Mouse (Mus musculus): ENCODE data around the gene Abcf2.
"Not testable (repeated sequence)": the region's sequence is repeated elsewhere in the genome, so short reads cannot be mapped to it uniquely, and the experiment has no call there.

The Abcf2 gene

DNA sequence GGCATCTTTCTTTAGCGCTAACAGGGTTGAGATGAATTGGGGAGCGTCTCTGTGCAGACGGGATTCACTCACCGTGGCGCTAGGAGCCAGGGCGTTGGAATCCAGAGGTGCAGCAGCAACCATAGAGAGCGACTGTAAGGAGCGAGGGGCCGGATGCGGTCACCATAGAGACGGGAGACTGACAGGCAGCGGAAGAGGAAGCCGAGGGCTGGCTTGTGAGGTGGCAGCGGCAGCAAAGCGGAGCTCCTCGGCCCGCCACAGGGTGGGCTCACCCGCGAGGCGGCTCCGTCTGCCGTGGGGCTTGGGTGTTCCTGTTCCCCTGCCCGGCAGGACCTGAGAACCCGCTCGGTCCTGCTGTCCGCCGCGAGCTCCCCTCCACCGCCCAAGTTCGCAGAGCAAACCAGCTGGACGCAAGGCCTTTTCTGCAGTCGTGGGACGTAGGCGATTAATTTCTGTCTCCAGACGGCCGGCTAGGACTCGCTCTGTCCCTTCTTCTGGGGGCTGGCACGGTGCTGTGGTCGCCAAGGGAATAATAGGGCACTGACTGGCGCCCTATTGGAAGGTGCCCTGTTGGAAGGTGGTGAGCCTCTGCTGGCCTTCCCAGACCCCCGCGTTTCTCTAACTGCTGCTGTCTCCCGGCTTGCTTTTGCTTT is 9.4 kb upstream of the Abcf2 start, which contains the start of gene Chpf2:
Gene Chpf2, plus strand, starts transcription at position 195 of the 653 bp plus-strand sequence.
- peak; percentile 74 for DNase-seq (ENCODE audit: low read depth, low spot score)

DNA sequence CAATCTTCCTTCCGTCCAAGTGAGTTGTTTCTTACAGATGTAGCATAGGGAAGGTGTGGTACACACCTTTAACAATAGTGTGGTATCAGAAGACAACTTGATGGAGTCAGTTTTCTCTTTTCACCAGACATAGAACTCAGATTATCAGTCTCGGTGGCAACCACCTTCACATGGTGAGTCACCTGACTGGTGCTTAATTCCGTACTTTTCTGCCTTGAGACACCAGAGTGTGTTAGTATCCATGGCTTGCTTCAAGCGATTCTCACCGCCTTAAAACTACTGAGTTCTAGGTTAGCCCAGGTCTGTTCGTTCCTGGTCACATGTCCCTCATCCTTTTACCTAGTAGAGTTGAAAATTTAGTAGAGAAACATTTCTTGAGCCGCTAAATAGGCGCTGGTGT is 8.8 kb upstream of the Abcf2 start:
- DNase-seq (ENCODE audit: low read depth, low spot score) = no peak

DNA sequence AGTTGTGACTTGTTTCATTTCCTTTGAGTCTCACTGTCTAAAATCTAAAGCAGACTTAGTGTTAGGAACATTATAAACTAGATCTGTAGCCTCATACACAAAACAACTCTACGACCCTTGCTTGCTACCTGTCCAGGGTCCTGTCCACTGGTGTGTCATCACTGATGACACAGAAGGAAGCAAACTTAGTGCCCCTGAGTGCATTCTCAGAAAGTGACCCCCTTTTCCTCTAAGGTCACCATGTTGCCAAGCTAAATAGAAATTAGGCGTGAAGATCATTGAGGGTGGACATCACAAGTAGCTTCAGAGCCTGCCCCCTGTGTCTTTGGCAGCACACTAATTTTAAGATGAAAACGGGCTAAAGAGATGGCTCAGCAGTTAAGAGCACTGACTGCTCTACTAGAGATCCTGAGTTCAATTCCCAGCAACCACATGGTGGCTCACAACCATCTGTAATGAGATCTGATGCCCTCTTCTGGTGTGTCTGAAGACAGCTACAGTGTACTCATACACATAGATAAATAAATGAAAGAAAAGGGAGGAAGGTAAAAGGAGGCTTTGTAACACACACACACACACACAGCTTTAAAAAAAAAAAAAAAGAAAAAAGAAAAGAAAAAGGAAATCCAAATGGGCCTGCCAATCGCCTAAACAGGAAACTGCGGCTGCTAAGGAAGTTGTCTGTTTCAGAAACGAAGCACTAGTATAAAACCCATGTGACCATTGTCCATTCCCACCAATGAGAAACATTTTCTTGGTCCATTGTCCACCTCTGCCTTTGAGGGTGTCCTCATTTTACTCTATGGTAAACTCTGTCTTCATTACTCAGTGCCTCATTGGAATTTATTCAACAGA is 1.1 kb upstream of the Abcf2 start:
- DNase-seq (ENCODE audit: low read depth, low spot score) = no peak

DNA sequence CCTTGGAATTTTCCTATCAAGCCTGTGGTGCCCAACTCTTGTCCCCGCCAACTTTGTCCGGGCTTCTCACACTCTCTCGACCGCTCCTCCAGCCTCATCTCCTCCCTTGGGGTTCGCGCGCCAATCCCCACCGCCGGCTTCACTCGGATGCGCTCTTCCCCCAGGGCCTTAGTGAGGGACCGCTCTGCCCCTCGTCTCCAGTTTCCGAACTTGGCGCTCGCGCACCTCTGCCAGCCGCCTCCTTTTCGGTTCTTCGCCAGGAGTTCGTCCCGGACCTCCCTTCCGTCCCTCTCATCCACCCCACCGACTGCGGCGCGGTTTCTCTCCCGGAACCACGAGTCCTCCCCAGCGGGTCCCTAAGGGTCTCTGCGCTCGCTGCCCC is 475 bp downstream of the Abcf2 start:
- no peak for DNase-seq (ENCODE audit: low read depth, low spot score)

DNA sequence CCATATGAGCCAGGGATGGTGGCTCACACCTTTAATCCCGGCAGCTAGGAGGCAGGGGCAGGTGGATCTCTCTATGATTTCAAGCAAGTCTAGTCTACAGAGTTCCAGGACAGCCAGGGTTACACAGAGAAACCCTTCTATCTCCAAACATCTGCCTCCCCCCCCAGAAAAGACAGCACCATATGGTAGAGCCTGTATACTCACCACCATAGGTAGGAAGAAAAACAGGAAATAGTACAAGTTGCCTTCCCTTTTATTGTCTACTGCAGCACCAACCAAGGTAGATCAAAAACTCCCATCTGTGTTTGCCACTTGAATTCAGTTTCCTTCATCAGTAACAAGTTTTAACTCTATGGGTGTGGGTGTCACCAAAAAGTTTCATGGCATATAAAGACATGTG is 1.3 kb downstream of the Abcf2 start:
- DNase-seq (ENCODE audit: low read depth, low spot score) = no peak

DNA sequence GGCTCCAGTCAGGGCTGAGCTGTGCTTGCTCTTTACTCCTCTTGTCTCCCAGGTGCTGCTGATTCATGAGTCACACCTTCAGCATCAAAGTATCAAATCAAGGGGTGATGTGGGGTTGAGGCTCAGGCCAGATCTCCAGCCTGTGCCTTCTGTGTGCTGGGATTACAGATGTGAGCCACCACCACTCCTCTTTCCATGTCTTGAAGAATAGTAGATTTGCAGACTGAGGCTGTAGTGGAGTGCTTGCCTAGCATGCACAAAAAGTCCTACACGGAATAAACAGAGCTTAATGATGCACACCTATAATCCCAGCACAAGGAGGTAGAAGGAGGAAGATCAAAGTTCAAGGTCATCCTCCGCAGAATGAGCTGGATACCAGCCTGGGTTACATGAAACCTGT is 20.6 kb downstream of the Abcf2 start, which contains the start of gene 4931409K22Rik:
Gene 4931409K22Rik, minus strand, starts transcription at position 101 of the 400 bp plus-strand sequence.
- no peak for DNase-seq (ENCODE audit: low read depth, low spot score)

DNA sequence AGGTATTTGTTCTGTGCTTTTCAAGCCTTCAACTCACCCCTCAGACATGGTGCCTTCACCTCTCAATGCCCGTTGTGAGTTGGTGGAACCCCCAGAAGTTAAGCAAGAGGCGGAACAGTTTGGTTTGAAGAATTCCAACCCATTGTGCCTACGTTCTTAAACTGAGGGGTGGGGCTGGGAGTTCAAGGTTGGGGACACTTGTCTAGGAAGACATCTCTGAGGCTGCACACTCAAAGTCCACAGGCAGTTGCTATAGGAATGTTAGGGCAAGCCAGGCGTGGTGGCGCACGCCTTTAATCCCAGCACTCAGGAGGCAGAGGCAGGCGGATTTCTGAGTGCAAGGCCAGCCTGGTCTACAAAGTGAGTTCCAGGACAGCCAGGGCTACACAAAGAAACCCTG is 21.9 kb downstream of the Abcf2 start:
- DNase-seq (ENCODE audit: low read depth, low spot score) = not testable (repeated sequence)

DNA sequence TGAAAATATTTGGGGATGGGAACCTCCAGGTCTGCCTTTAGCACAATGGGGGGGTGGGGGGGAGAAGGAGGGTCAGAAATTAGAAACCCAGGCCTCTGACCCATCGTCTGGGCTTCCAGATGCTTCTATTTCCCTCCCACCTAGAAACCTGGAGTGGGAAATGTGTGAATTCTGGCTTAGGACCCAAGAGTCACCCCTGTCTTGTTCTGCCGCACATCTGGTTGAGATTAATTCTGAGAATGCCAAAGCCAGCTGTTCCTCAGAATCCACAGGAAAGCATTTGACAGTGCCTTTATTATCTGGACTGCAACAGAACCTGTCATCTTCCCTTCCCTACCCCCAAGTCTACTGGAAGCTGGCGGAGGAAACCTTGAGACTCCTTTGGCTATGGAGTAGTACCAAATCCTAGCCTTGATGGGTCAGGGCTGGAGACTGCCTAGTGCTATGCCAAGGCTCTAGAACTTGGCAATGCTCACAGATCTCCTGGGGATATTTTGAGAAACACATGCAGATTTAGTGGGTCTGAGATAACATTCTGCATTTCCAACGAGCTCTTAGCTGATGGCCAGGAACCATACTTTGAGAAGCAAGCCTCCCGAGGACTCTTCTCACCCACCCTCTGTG is 23.5 kb downstream of the Abcf2 start:
- DNase-seq (ENCODE audit: low read depth, low spot score) = no peak

DNA sequence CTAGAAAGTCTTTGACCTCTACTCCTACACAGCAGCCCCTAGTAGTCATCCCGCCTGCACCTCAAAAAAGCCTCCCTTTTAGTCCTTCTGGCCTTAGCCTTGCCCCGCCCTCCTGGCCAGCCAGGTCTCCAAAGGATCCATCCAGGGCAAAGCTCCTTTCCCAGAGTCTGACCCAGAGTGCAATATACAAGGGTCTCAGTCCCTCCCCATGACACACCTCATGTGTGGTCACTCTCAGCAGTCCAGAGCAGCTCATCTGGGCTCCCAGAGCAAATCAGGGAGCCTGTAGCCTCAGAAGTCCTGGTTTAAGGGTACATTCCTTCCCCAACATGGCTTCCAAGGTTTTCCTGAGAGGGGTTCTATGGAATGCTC is 26.0 kb downstream of the Abcf2 start:
- no peak for DNase-seq (ENCODE audit: low read depth, low spot score)

DNA sequence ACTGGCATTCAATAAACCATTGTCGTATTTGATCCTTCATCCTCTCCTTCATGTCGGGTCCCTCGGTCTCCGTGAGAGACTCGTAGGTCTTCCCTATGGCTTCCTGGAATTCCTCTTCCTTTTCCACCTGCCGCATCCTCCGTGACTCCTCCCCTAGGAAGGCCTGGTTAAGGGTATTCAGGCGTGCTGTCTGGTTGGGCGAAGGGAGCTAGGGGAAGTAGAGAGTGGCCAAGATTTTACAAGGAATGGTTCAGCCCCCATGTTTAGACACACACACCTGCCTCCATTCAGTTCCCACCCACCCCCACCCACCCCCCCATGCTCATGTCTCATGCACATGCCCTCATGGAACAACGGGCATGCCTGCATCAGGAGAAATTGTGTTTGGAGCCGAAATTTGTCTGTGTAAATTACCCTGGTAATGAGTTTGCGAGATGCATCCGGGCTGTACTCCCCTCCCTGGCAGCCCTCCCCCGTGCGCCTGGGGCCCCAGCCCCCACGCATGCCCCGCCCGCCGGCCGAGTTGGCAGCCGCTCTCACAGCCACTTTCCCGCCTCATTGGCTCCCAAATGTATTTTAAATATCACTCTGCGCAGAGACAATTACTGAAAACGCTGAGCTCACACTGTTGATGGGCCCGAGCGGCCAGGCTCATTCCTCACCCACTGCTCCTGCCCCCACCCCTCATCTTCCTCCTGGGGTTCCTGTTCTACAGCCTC is 26.5 kb downstream of the Abcf2 start:
- no peak for DNase-seq (ENCODE audit: low read depth, low spot score)

DNA sequence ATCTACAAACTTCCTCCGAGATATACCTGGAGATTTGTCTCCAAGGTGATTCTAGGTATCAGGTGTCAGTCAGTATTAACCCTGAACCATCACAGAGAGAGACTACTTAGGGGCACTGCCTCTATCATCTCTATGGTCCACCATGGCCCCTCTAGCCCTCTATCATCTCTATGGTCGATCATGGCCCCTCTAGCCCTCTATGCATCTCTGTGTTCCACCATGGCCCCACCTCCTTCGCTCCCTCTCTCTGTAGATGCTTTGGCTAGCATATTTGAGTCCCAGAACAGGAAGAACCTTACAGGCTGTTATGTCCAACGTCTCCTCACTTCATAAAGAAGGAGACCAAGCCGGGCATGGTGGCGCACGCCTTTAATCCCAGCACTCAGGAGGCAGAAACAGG is 34.6 kb downstream of the Abcf2 start:
- no peak for DNase-seq (ENCODE audit: low read depth, low spot score)

DNA sequence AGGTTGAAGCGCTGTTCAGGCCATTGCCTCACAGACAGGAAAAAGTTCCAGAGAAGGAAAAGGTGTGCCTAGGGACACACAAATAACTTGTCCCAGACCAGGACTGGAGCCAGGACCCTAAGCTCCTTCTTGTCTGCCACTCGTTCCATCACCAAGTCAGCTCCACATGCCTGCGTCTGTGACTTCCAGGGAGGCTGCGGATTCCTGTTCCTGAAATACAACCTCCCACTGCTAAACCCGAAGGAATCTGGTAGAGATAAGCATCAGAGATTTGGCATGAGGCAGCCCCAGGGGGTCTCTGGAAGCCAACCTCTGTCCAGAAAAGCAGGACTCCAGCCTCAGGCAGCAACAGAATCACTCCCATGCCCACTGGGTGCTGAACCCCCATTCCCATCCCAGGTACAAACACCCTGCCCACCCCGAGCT is 36.1 kb downstream of the Abcf2 start:
- no peak for DNase-seq (ENCODE audit: low read depth, low spot score)

DNA sequence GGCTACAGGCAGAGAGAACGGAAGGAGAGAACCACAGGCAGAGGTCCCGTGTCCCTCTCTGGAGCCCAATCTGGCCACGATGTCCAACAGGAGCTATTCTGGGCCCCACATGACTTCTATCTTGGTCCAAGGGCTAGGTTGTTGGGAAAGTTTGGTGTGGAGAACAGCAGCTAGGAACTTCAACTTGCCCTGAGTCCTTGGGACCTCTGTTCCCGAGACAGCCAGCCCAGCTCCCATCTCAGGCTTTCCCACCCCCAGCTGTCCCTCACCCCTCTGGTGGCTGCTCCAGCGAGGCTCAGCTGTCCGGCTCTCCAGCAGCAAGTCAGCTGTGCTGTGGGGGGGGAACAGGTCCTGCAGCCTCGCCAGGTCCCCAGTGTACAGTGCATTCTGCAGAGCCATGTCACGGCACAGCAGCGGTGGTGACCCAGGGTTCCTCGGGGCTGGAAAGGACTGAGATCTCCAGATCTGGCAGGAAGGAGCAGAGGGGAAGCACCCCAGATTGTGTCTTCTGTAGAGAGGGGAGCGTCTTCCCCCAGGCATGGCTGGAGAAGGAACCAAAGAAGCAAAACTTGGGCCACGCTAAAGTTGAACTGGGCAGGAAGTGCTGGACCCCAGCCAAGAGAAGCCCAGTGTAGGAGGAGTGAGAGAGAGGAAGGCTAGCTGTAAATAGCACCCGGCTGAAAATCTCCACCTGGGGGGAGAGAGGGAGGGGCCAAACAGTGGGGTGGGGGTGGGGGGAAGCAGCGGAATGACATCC is 36.7 kb downstream of the Abcf2 start, which contains the start of gene Asb10:
Gene Asb10, minus strand, starts transcription at position 592 of the 757 bp plus-strand sequence.
- no peak for DNase-seq (ENCODE audit: low read depth, low spot score)

DNA sequence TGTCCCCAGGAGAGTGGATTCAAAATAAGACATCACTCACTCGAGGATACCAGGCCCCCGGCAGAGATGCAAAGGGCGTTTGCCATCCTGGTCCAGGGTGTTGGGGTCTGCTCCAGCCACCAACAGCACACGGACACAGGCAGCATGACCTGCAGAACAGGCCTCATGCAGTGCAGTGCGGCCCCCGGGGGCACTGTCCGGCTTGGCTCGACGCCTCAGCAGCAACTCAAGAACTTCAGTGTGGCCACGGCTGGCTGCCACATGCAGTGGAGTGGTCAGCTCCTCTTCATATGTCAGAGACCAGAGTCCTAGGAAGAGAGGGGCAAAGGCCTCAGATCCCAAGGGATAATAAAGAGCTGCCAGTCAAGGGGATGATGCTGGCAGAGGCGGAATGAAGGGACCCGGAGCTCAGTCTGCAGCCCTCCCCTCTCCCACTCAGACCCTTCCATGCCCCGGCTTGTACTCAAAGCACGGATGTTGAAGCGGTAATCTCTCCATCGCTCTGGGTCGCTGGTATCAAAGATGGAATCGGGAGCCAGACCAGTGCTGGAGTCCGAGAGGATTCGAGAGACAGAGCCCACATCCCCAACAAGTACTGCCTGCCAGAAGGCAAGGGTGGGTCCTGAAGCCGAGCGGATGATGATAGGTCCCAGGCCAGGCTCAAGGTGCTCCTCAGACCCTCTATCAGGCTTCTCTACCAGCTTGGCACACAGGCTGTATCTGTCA is 37.5 kb downstream of the Abcf2 start:
- DNase-seq (ENCODE audit: low read depth, low spot score) = no peak

DNA sequence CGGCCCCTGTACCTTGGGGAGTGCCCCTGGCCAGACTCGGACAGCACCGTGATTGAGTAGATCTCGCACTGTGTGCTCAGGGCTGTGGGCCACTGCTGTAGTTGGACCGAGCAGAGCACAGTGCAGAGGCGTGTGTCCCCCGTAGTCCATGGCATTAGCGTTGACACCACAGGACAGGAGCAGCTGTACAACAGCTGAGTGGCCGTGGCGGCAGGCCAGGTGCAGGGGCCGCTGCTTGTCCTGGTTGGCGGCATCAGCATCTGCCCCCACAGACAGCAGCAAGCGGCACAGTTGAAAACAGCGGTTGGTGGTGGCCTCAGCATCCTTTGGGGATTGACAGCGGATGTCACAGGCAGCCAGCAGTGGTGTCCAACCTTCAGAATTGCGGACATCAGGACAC is 39.6 kb downstream of the Abcf2 start:
- no peak for DNase-seq (ENCODE audit: low read depth, low spot score)

DNA sequence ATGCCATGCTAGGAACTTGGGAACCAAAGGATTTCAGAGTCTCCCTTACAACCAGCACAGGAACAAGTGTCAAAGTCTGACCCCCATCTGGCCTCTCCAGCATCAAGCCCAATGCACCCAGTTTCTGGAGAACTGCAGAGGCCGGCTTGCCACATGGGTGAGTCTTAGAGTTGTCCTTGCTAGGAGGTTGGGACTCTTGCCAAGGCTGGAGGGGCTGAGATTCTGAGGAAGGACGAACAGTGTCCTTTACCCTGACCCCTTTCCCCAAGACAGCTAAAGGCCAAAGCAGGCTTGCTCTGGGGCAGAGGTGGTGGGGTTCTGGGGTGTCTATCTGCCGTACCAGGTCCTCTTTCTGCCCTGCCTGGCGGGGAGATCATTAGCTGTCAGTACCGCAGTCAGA is 40.8 kb downstream of the Abcf2 start:
- no peak for DNase-seq (ENCODE audit: low read depth, low spot score)

DNA sequence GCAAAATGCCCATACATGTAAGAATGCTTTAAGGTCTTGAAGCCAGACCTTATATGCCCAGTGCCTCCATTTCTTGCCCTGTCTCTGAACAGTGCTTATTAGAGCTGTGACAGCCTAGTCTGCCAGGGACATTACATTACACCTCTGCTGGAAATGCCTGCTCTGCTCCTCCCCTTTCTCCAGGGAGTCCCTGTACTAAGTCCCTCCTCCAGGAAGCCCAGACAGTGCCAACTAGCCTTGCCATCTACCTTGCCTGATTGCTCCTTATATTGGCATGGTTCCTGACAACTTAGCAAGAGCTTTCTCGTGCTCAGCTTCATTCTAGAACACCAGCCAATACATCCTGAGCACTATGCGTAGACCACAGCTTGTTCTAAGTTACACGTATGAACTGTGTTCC is 41.5 kb downstream of the Abcf2 start:
- no peak for DNase-seq (ENCODE audit: low read depth, low spot score)

DNA sequence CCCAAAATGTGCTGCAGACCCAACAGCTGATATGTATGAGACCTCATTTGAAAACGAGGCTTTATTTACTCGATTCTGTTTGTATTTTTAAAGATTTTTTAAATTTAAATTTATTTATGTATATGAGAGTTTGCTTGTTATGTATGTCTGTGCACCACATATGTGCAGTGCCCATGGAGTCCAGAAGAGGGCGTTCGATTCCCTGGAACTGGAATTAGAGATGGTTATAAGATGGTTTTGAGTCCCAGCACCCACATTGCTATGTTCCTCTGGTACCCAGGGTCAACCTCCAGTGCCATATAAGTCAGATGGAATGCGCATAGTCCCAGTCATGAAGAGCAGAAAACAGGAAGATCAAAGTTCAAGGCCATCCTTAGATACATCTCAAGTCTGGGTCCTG is 43.0 kb downstream of the Abcf2 start:
- no peak for DNase-seq (ENCODE audit: low read depth, low spot score)

DNA sequence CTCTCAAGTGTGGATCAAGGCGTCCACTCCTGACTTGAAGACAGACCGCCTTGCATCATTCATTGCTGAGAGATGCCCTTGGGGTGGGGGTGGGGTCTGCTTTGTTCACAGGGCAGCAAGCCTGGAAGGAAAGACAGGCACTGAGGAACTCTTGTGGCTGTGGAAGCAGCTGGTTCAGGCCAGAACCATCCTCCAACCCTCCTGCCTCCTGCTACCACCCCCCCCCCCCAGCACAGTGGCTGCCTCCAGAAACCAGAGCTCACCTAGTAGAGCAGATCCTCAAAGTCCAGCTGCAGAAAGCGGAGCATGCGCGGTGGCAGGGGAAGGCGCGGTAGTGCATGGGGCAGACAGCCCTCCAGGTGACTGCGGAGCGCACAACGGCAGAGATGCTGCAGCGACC is 43.9 kb downstream of the Abcf2 start:
- no peak for DNase-seq (ENCODE audit: low read depth, low spot score)

DNA sequence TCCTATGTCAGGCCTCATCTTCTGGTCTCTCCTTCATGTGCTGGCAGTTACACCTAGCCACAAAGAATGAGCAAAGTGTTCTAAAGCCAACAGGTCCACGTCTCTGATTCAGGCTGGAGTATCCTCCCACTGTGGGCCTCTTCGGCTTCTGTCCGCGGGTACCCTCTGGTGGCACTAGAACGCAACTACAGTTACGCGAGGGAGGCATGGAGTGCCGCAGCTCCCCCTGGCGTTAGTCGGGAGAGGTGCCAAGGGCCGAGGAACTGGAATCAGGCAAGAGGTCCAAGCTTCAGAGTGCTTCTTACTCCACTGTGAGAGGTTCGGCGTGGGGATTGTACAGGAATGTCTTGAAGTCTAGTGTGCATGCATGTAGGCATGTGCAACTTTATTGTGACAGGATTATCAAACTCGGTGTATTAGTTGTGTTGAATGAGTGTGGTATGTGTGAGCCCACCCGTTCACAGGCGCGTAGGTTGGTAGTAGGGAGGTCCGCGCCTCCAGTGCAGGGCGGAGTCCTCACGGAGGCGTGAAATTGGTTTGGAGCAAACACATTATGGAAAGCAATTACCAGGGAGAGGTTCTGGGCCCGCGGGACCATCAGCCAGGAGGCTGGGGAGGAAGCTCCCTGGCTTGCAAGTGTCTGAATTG is 47.1 kb downstream of the Abcf2 start:
- DNase-seq (ENCODE audit: low read depth, low spot score) = peak; percentile 74
